Comparison of ENCODE assay signal across 7 mouse cellular contexts in the genomic region with DNA sequence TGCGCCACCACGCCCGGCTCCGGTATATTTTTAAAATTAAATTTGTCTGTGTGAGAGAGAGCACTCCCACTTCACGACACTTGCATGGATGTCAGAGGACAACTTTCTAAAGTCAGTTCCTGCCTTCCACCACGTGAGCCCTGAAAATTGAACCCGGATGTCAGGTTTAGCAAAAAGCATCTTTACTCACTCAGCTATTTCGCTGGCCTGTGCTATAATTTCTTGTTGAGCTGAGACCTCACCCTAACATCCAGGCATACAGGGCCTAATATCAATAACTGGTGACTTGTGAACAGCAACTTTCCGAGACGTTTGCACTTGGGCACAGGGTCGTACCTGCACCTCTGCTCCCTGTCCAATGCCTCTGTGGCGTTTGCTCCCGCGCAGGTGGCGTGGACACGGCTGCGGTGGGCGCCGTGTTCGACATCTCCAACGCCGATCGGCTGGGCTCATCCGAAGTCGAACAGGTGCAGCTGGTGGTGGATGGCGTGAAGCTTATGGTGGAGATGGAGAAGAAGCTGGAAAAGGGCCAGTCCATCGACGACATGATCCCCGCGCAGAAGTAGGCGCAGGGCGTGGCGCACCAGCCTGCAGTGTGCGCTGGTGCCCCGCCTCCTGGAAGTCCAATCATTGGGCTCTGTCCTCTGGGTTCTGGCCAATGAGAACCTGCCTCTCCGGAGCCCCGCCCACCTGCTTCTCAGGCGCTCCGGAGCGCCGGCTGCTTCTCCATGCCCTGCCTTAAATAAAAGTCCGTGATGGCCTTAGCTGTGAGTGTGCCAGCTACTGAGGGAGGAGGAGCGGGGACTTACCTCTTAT. TPM values are rescaled to one million over a fixed set of nuclear protein-coding genes. Genes with fewer than 3 reads are reported as not detected.
DNase-seq lines count a peak whose midpoint lies in the region; ATAC-seq and TF ChIP-seq lines count a peak whose summit lies in the region.

No protein-coding gene starts in this region.

- peak; percentile 78 to 80 for DNase-seq in heart, adult 9 months (ENCODE audit: low spot score in 2 of 2)
- peak; percentile 89 for DNase-seq in limb, embryonic 14.5 days (ENCODE audit: low spot score)
- DNase-seq in midbrain, postnatal 0 days (ENCODE audit: low spot score): peak; percentile 94
- DNase-seq in spleen, postnatal 10 days (ENCODE audit: low spot score in 2 of 2): peak; percentile 65 to 91

- no peak overlapping the region for H3K9ac ChIP-seq in embryonic facial prominence, embryonic 15.5 days
- H3K9ac ChIP-seq in kidney, embryonic 14.5 days (ENCODE audit: low read depth, low read length): no peak overlapping the region
- H3K9ac ChIP-seq in limb, embryonic 14.5 days (ENCODE audit: low read depth, low read length, severe bottlenecking): no peak overlapping the region
- peak overlapping the region; percentile 39 for H3K9ac ChIP-seq in midbrain, postnatal 0 days (replicated peaks; ENCODE audit: low read length, poor library complexity, severe bottlenecking)

- TF ChIP-seq CTCF in bone marrow macrophage, adult 2 months (IDR thresholded peaks at IDR 0.05; ENCODE audit: low read depth, low read length): no peak
- TF ChIP-seq CTCF in midbrain, postnatal 0 days (IDR thresholded peaks at IDR 0.05): no peak

- no peak for TF ChIP-seq POLR2A in bone marrow macrophage, adult 2 months (IDR thresholded peaks at IDR 0.05; ENCODE audit: borderline replicate concordance, low read depth, low read length)
- TF ChIP-seq POLR2A in limb, embryonic 14.5 days (IDR thresholded peaks at IDR 0.05; ENCODE audit: borderline replicate concordance, extremely low read depth, insufficient read depth, insufficient read length): no peak

- no peak overlapping the region for H3K27ac ChIP-seq in bone marrow macrophage, adult 2 months (ENCODE audit: insufficient read depth, low read depth, low read length)
- H3K27ac ChIP-seq in embryonic facial prominence, embryonic 15.5 days (replicated peaks): no peak overlapping the region
- H3K27ac ChIP-seq in kidney, embryonic 14.5 days (ENCODE audit: low read depth, low read length): no peak overlapping the region
- no peak overlapping the region for H3K27ac ChIP-seq in limb, embryonic 14.5 days (replicated peaks; ENCODE audit: low read depth, low read length)
- no peak overlapping the region for H3K27ac ChIP-seq in midbrain, postnatal 0 days (ENCODE audit: low read depth, low read length)

- H3K9me3 ChIP-seq in embryonic facial prominence, embryonic 15.5 days (replicated peaks): no peaks in the 10 kb centered on the region
- no peaks in the 10 kb centered on the region for H3K9me3 ChIP-seq in kidney, embryonic 14.5 days (ENCODE audit: control insufficient read depth, low read length)
- no peaks in the 10 kb centered on the region for H3K9me3 ChIP-seq in limb, embryonic 14.5 days (ENCODE audit: control insufficient read depth, low read length)
- H3K9me3 ChIP-seq in midbrain, postnatal 0 days (ENCODE audit: low read length): no peaks in the 10 kb centered on the region

- H3K4me1 ChIP-seq in bone marrow macrophage, adult 2 months (ENCODE audit: control insufficient read depth, insufficient read depth, low read length): peaks cover 5% of the 10 kb centered on the region; the same call in 1 of the 2 replicates
- peaks cover 14% of the 10 kb centered on the region for H3K4me1 ChIP-seq in embryonic facial prominence, embryonic 15.5 days
- H3K4me1 ChIP-seq in kidney, embryonic 14.5 days (ENCODE audit: control insufficient read depth, insufficient read depth, low read length): peaks cover 3% of the 10 kb centered on the region; the same call in 1 of the 2 replicates
- no peaks in the 10 kb centered on the region for H3K4me1 ChIP-seq in limb, embryonic 14.5 days (ENCODE audit: control insufficient read depth, insufficient read depth, low read length)
- H3K4me1 ChIP-seq in midbrain, postnatal 0 days (ENCODE audit: insufficient read depth, low read length): peaks cover 5% of the 10 kb centered on the region; the same call in 1 of the 2 replicates

- peak overlapping the region; percentile 60 for H3K4me3 ChIP-seq in bone marrow macrophage, adult 2 months (ENCODE audit: insufficient read depth, low read length)
- H3K4me3 ChIP-seq in embryonic facial prominence, embryonic 15.5 days (replicated peaks): peak overlapping the region; percentile 36
- H3K4me3 ChIP-seq in kidney, embryonic 14.5 days (ENCODE audit: low read length): peak overlapping the region; percentile 33
- peak overlapping the region; percentile 28 for H3K4me3 ChIP-seq in limb, embryonic 14.5 days (replicated peaks; ENCODE audit: low read length)
- H3K4me3 ChIP-seq in midbrain, postnatal 0 days (ENCODE audit: low read depth, low read length): peak overlapping the region; percentile 39

- peak overlapping the region; percentile 61 for H3K4me2 ChIP-seq in embryonic facial prominence, embryonic 15.5 days (replicated peaks)
- H3K4me2 ChIP-seq in kidney, embryonic 14.5 days (replicated peaks; ENCODE audit: low read depth, low read length): peak overlapping the region; percentile 63
- peak overlapping the region; percentile 44 for H3K4me2 ChIP-seq in limb, embryonic 14.5 days (replicated peaks; ENCODE audit: low read depth, low read length, severe bottlenecking)
- H3K4me2 ChIP-seq in midbrain, postnatal 0 days (ENCODE audit: low read depth, low read length, poor library complexity, severe bottlenecking): peak overlapping the region; percentile 76

- ATAC-seq in embryonic facial prominence, embryonic 15.5 days (ENCODE audit: insufficient number of reproducible peaks, low FRiP score, low TSS enrichment, low read depth): peak; percentile 85
- peak; percentile 95 for ATAC-seq in kidney, embryonic 14.5 days (ENCODE audit: low FRiP score, low TSS enrichment)
- peak; percentile 93 for ATAC-seq in limb, embryonic 14.5 days (ENCODE audit: low FRiP score, low read depth)
- peak; percentile 93 for ATAC-seq in midbrain, postnatal 0 days (ENCODE audit: low FRiP score)

- peaks cover 14% of the 10 kb centered on the region for H3K36me3 ChIP-seq in embryonic facial prominence, embryonic 15.5 days
- H3K36me3 ChIP-seq in kidney, embryonic 14.5 days (ENCODE audit: control insufficient read depth, insufficient read depth, low read length): peaks cover 13% of the 10 kb centered on the region
- peaks cover 13% of the 10 kb centered on the region for H3K36me3 ChIP-seq in limb, embryonic 14.5 days (ENCODE audit: control insufficient read depth, insufficient read depth, low read length)
- H3K36me3 ChIP-seq in midbrain, postnatal 0 days (ENCODE audit: insufficient read depth, low read length): peaks cover 13% of the 10 kb centered on the region

- peaks cover 42% of the 10 kb centered on the region for H3K27me3 ChIP-seq in embryonic facial prominence, embryonic 15.5 days
- peaks cover 28% of the 10 kb centered on the region for H3K27me3 ChIP-seq in kidney, embryonic 14.5 days (ENCODE audit: control insufficient read depth, insufficient read depth, low read length)
- peaks cover 28% of the 10 kb centered on the region for H3K27me3 ChIP-seq in limb, embryonic 14.5 days (ENCODE audit: control insufficient read depth, insufficient read depth, low read length)
- peaks cover 23% of the 10 kb centered on the region for H3K27me3 ChIP-seq in midbrain, postnatal 0 days (ENCODE audit: insufficient read depth, low read length)

- WGBS in embryonic facial prominence, embryonic 15.5 days: 13% methylated on average over 43 of the region's 43 CpGs
- WGBS in kidney, embryonic 14.5 days: 13% methylated on average over 43 of the region's 43 CpGs
- 13% methylated on average over 42 of the region's 43 CpGs for WGBS in limb, embryonic 14.5 days
- 12% methylated on average over 43 of the region's 43 CpGs for whole genome bisulfite sequencing in midbrain, postnatal 0 days

RNA-seq across cellular contexts. Expression of a gene that starts 16.5 kb away (rescaled TPM):
- 0.65 TPM in 1 of 2 replicates, not detected in the other for polyA plus RNA-seq in bone marrow macrophage, adult 2 months (2012; ENCODE audit: insufficient read depth, insufficient read length, missing spikeins)
- polyA plus RNA-seq in embryonic facial prominence, embryonic 15.5 days (2015; fragmentation: Nextera tagmentation; extraction: Ambion mirVana): 118 and 167 TPM in 2 replicates
- polyA plus RNA-seq in kidney, embryonic 14.5 days (2014; fragmentation: Nextera tagmentation; extraction: Ambion mirVana): 0.20 and 0.69 TPM in 2 replicates
- polyA plus RNA-seq in limb, embryonic 14.5 days (2012; rRNA removed): 89.9 and 125 TPM in 2 replicates
- 35.4 and 91.5 TPM in 2 replicates for polyA plus RNA-seq in limb, embryonic 14.5 days (2014; fragmentation: Nextera tagmentation; extraction: Ambion mirVana)
- 0.38 and 8.2 TPM in 2 replicates for total RNA-seq in midbrain, postnatal 0 days (2014; rRNA removed)
- polyA plus RNA-seq in midbrain, postnatal 0 days (2015; fragmentation: Nextera tagmentation; extraction: Ambion mirVana): 0.21 and 0.25 TPM in 2 replicates

RNA-seq across cellular contexts. Expression of a gene that starts 17.1 kb away (rescaled TPM):
- 0.95 TPM in 1 of 2 replicates, not detected in the other for polyA plus RNA-seq in bone marrow macrophage, adult 2 months (2012; ENCODE audit: insufficient read depth, insufficient read length, missing spikeins)
- 41.8 and 43.1 TPM in 2 replicates for polyA plus RNA-seq in embryonic facial prominence, embryonic 15.5 days (2015; fragmentation: Nextera tagmentation; extraction: Ambion mirVana)
- polyA plus RNA-seq in kidney, embryonic 14.5 days (2014; fragmentation: Nextera tagmentation; extraction: Ambion mirVana): 5.7 and 6.7 TPM in 2 replicates
- 11.5 and 12.8 TPM in 2 replicates for polyA plus RNA-seq in limb, embryonic 14.5 days (2012; rRNA removed)
- 12.5 and 15.2 TPM in 2 replicates for polyA plus RNA-seq in limb, embryonic 14.5 days (2014; fragmentation: Nextera tagmentation; extraction: Ambion mirVana)
- total RNA-seq in midbrain, postnatal 0 days (2014; rRNA removed): 1.2 and 1.9 TPM in 2 replicates
- 1.2 and 1.4 TPM in 2 replicates for polyA plus RNA-seq in midbrain, postnatal 0 days (2015; fragmentation: Nextera tagmentation; extraction: Ambion mirVana)

RNA-seq across cellular contexts. Expression of a gene that starts 37.6 kb away (rescaled TPM):
- polyA plus RNA-seq in bone marrow macrophage, adult 2 months (2012; ENCODE audit: insufficient read depth, insufficient read length, missing spikeins): 21.3 and 21.4 TPM in 2 replicates
- polyA plus RNA-seq in embryonic facial prominence, embryonic 15.5 days (2015; fragmentation: Nextera tagmentation; extraction: Ambion mirVana): 11.8 and 14.4 TPM in 2 replicates
- 10.4 and 12.1 TPM in 2 replicates for polyA plus RNA-seq in kidney, embryonic 14.5 days (2014; fragmentation: Nextera tagmentation; extraction: Ambion mirVana)
- polyA plus RNA-seq in limb, embryonic 14.5 days (2012; rRNA removed): 34.8 and 39.8 TPM in 2 replicates
- polyA plus RNA-seq in limb, embryonic 14.5 days (2014; fragmentation: Nextera tagmentation; extraction: Ambion mirVana): 11.5 and 13.3 TPM in 2 replicates
- total RNA-seq in midbrain, postnatal 0 days (2014; rRNA removed): 58.1 and 68.9 TPM in 2 replicates
- polyA plus RNA-seq in midbrain, postnatal 0 days (2015; fragmentation: Nextera tagmentation; extraction: Ambion mirVana): 16.2 and 17.0 TPM in 2 replicates

RNA-seq across cellular contexts. Expression of a gene that starts 39.2 kb away (rescaled TPM):
- polyA plus RNA-seq in bone marrow macrophage, adult 2 months (2012; ENCODE audit: insufficient read depth, insufficient read length, missing spikeins): 14.5 and 18.9 TPM in 2 replicates
- polyA plus RNA-seq in embryonic facial prominence, embryonic 15.5 days (2015; fragmentation: Nextera tagmentation; extraction: Ambion mirVana): 16.9 and 18.3 TPM in 2 replicates
- 11.9 and 12.6 TPM in 2 replicates for polyA plus RNA-seq in kidney, embryonic 14.5 days (2014; fragmentation: Nextera tagmentation; extraction: Ambion mirVana)
- 58.1 and 73.8 TPM in 2 replicates for polyA plus RNA-seq in limb, embryonic 14.5 days (2012; rRNA removed)
- 11.3 and 12.6 TPM in 2 replicates for polyA plus RNA-seq in limb, embryonic 14.5 days (2014; fragmentation: Nextera tagmentation; extraction: Ambion mirVana)
- 63.0 and 68.3 TPM in 2 replicates for total RNA-seq in midbrain, postnatal 0 days (2014; rRNA removed)
- 22.9 and 26.6 TPM in 2 replicates for polyA plus RNA-seq in midbrain, postnatal 0 days (2015; fragmentation: Nextera tagmentation; extraction: Ambion mirVana)

RNA-seq across cellular contexts. Expression of a gene that starts 42.1 kb away (rescaled TPM):
- not detected in 2 replicates for polyA plus RNA-seq in bone marrow macrophage, adult 2 months (2012; ENCODE audit: insufficient read depth, insufficient read length, missing spikeins)
- 1.2 and 1.4 TPM in 2 replicates for polyA plus RNA-seq in embryonic facial prominence, embryonic 15.5 days (2015; fragmentation: Nextera tagmentation; extraction: Ambion mirVana)
- polyA plus RNA-seq in kidney, embryonic 14.5 days (2014; fragmentation: Nextera tagmentation; extraction: Ambion mirVana): 3.5 and 3.7 TPM in 2 replicates
- 3.5 and 4.9 TPM in 2 replicates for polyA plus RNA-seq in limb, embryonic 14.5 days (2012; rRNA removed)
- 1.6 and 1.9 TPM in 2 replicates for polyA plus RNA-seq in limb, embryonic 14.5 days (2014; fragmentation: Nextera tagmentation; extraction: Ambion mirVana)
- 0.28 and 0.49 TPM in 2 replicates for total RNA-seq in midbrain, postnatal 0 days (2014; rRNA removed)
- 1.5 and 1.6 TPM in 2 replicates for polyA plus RNA-seq in midbrain, postnatal 0 days (2015; fragmentation: Nextera tagmentation; extraction: Ambion mirVana)

Comparison
In these comparisons a context has a peak if more than half of its experiments do, and no peak if none do; other contexts are left out.
1. RNA of a gene that starts 16.5 kb away (polyA plus RNA-seq): 35.4 to 125 TPM in limb, embryonic 14.5 days and 118 to 167 TPM in embryonic facial prominence, embryonic 15.5 days; 0.20 to 0.69 TPM in kidney, embryonic 14.5 days, 0.65 TPM in bone marrow macrophage, adult 2 months and 0.21 to 0.25 TPM in midbrain, postnatal 0 days; every median in the first group is over 10 times any median in the second.
2. Peak in every context shown above with its lines, with median percentiles within 50 percentile points of each other: H3K4me3 ChIP-seq, ATAC-seq, H3K4me2 ChIP-seq and DNase-seq.